Mouse (Mus musculus) ES-E14 (cell line): ENCODE measurements at regions not wholly inside any gene's neighbourhood (a gene's known extent, or its start where the extent isn't known, plus 50 kb on each side); places are given as distances from the start of the nearest gene placed in this dataset.

Source experiments
- DNase-seq: peaks from one replicate; pipeline ENCODE4 v3.0.0-alpha.2; 2013; ENCODE audit warnings: low read depth, low spot score
- H3K27ac ChIP-seq: 2 replicates; pipeline ENCODE4 v1.5.1; 2012; ENCODE audit warnings: low read depth, mild to moderate bottlenecking, low read length, moderate library complexity, mixed read lengths; ENCODE audit not compliant: poor library complexity, insufficient read depth, severe bottlenecking
- H3K36me3 ChIP-seq: 2 replicates; pipeline ENCODE4 v1.6.1; 2012; ENCODE audit warnings: mild to moderate bottlenecking, low read length, moderate library complexity, mixed read lengths; ENCODE audit not compliant: control insufficient read depth, poor library complexity, insufficient read depth, severe bottlenecking
- H3K4me1 ChIP-seq, 2 experiments: fragments of 150-350 bp in 1 of 2; sonication (generic) in 1 of 2; 2 replicates each; pipeline ENCODE4 v1.6.1; 2012; ENCODE audit warnings: low read length in 2 of 2, mild to moderate bottlenecking in 1 of 2, mixed read lengths in 1 of 2; ENCODE audit not compliant: control insufficient read depth in 2 of 2, insufficient read depth in 2 of 2, poor library complexity in 1 of 2
- H3K4me3 ChIP-seq, 2 experiments: fragments of 150-350 bp in 1 of 2; sonication (generic) in 1 of 2; 2 replicates each; pipeline ENCODE4 v1.5.1; 2012; ENCODE audit warnings: low read length in 2 of 2, low read depth in 1 of 2, mild to moderate bottlenecking in 1 of 2, mixed read lengths in 1 of 2; ENCODE audit not compliant: insufficient read depth in 1 of 2, poor library complexity in 1 of 2, severe bottlenecking in 1 of 2
- H3K9ac ChIP-seq: 2 replicates; pipeline ENCODE4 v1.6.1; 2012; ENCODE audit warnings: low read depth, mild to moderate bottlenecking, low read length, mixed read lengths; ENCODE audit not compliant: poor library complexity, insufficient read depth, severe bottlenecking
- H3K9me3 ChIP-seq: fragments of 150-350 bp; sonication (generic); 2 replicates; pipeline ENCODE4 v1.6.1; 2012; ENCODE audit warnings: low read depth, mild to moderate bottlenecking, low read length; ENCODE audit not compliant: control insufficient read depth, insufficient read depth
- CHD2 ChIP-seq: IDR thresholded peaks from 2 replicates; pipeline ENCODE4 v1.6.1; 2014; ENCODE audit warnings: mild to moderate bottlenecking, low read depth, low read length, inconsistent platforms
- HCFC1 ChIP-seq: IDR thresholded peaks from 2 replicates; pipeline ENCODE4 v1.6.1; 2012; ENCODE audit warnings: low read length, inconsistent platforms, borderline replicate concordance; ENCODE audit not compliant: insufficient read depth
- MAFK ChIP-seq: IDR thresholded peaks from 2 replicates; pipeline ENCODE4 v1.6.1; 2014; ENCODE audit warnings: mild to moderate bottlenecking, low read depth, low read length, inconsistent platforms; ENCODE audit not compliant: insufficient read depth
- ZC3H11A ChIP-seq: IDR thresholded peaks from 2 replicates; pipeline ENCODE4 v1.6.1; 2012; ENCODE audit warnings: low read depth, mild to moderate bottlenecking, inconsistent platforms, low read length, borderline replicate concordance
- ZNF384 ChIP-seq: IDR thresholded peaks from 2 replicates; pipeline ENCODE4 v1.6.1; 2012; ENCODE audit warnings: low read depth, low read length, inconsistent platforms
- in situ Hi-C, 2 experiments: fragments of 600-800 bp; cut with MboI; formaldehyde crosslinking; loops; one replicate each; pipeline ENCODE4 v1.15.1; 2025; ENCODE audit warnings: low sequenced_read_pairs in 2 of 2, inconsistent platforms in 1 of 2; ENCODE audit not compliant: unreplicated experiment in 2 of 2

DNA sequence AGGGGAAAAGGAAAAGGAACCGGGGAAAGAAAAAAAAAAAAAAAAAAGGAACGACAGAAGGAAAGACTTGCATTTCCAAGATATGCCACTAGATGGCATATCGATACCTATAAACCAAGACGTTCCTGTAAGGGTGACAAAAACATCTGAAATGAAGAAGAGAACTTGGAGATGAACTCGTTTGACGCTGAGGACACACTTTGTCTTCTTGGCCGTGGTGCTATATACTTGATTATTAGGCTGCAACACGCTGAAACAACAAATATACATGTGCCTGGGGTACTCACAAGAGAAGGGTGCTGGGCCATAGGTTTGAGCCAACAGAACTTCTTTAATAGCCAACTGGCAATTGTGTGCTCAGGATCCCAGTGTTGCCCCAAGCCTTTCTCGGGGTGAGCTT is 71.2 kb upstream of the Gm34302 start:
- no peak for TF ChIP-seq MAFK
- TF ChIP-seq ZC3H11A, result peak; percentile 77
- peak; percentile 98 for TF ChIP-seq ZNF384
- TF ChIP-seq CHD2, result no peak
- TF ChIP-seq HCFC1, result no peak
- peak; percentile 50 for DNase-seq

DNA sequence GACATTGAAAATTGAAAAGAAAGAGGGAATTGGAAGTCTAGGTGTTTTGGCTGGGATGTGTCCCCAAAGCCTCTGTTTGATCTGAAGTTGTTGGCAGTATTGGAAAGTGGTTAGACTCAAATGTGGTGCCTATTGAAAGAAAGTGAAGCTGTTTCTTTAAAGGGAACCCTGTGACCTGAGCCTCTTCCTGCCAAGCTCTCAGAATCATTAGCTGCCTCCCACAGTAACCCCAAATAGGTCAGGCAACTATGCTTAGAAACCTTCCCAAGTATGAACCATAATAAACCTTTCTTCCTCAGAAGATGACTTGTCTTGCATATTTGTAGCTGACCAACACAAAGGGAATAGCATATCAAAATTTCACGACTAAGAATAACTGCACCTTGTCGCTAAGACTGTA is 69.7 kb upstream of the Gm34302 start:
- H3K4me1 ChIP-seq, result no peaks in the 10 kb centered on the region
- no peaks in the 10 kb centered on the region for H3K36me3 ChIP-seq
- in situ Hi-C loops, result loop anchor here (10.0 to 25.0 kb wide), 3 partner anchors 309 to 1234 kb away; no protein-coding TSS in a partner anchor
- H3K27ac ChIP-seq, result no peak overlapping the region
- no peak overlapping the region for H3K4me3 ChIP-seq
- TF ChIP-seq ZC3H11A, result no peak
- no peak for TF ChIP-seq CHD2
- TF ChIP-seq HCFC1, result no peak
- TF ChIP-seq MAFK, result no peak
- TF ChIP-seq ZNF384, result no peak
- DNase-seq, result no peak
- H3K9ac ChIP-seq, result no peak overlapping the region
- H3K9me3 ChIP-seq, result no peaks in the 10 kb centered on the region

More for the DNA sequence above, 71.2 kb upstream of the Gm34302 start:
- Histone ChIP-seq H3K9ac (no peak overlapping the region), H3K27ac (no peak overlapping the region), H3K9me3 (no peaks in the 10 kb centered on the region), H3K4me1 (no peaks in the 10 kb centered on the region), H3K36me3 (no peaks in the 10 kb centered on the region), H3K4me3 (no peak overlapping the region)
- in situ Hi-C loops, result loop anchor here (10.0 to 25.0 kb wide), 3 partner anchors 307 to 1232 kb away; no protein-coding TSS in a partner anchor

DNA sequence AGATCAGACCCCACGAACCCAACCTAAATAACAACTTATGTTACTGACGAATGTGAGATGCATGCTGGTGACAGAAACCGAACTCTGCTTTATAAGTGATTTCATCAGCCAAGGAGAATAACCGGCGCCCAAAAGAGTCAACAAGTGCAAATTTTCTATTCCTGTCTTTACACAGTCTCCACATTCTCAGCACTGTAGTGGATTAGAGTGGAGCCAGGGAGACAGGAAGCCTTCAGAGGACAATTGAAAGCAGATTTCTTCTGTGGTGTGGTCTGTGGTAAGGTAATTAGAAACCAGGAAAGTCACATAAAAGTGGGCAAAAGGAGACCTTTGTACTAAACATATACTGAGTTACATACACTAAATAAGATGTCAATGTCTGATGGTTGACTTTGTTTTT is 68.0 kb upstream of the Gm34302 start:
- TF ChIP-seq MAFK, result no peak
- no peak for TF ChIP-seq HCFC1
- TF ChIP-seq ZNF384, result no peak
- no peak for TF ChIP-seq CHD2
- TF ChIP-seq ZC3H11A, result no peak

DNA sequence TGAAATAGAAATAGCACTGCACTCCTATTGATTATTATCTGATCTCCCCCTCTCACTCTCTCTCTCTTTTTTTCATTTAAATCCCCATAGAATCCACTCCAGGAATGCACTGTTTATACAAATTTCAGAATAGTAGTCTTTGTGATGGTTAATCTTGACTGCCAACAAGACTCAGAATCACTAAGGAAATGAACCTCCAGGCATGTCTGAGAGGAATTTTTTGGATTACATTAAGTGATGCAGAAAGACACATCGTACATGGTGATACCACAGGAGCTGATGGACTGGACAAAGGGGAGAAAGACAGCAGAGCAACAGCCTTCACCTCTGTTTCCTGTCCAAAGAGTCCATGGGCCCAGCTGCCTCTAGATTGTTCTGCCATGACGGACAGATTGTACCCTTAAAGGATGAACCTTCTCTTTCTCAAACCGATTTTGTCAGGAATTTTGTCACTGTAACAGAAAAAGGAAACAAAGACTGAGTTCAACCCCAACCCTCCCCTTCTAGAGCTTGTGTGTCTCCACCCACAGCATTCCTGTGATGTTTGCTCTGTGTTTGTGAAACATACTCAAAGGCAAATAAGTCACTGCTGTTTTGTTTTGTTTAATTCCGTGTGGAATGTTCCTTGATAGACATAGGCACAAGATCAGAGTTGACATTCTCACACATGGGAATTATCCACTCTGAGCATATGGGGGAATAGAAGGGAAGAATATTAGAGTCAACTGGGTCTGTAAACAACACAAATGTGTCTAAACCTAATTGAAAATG is 59.1 kb upstream of the Gm34302 start:
- in situ Hi-C loops, result no loop called here
- Histone ChIP-seq H3K9ac (no peak overlapping the region), H3K9me3 (no peaks in the 10 kb centered on the region), H3K27ac (no peak overlapping the region), H3K4me1 (no peaks in the 10 kb centered on the region), H3K36me3 (no peaks in the 10 kb centered on the region), H3K4me3 (no peak overlapping the region)
- TF ChIP-seq MAFK, result no peak
- no peak for TF ChIP-seq HCFC1
- TF ChIP-seq ZNF384, result no peak
- no peak for TF ChIP-seq CHD2
- TF ChIP-seq ZC3H11A, result no peak
- DNase-seq, result no peak

More for the DNA sequence above, 68.0 kb upstream of the Gm34302 start:
- Histone ChIP-seq H3K9ac (no peak overlapping the region), H3K4me1 (no peaks in the 10 kb centered on the region), H3K36me3 (no peaks in the 10 kb centered on the region), H3K9me3 (no peaks in the 10 kb centered on the region), H3K27ac (no peak overlapping the region), H3K4me3 (no peak overlapping the region)
- in situ Hi-C loops, result loop anchor here (10.0 to 25.0 kb wide), 3 partner anchors 311 to 1236 kb away; no protein-coding TSS in a partner anchor
- DNase-seq, result no peak
